Mouse (Mus musculus): Measurements from ENCODE around the gene Znrf2.
A peak's percentile ranks its signal among the peaks of the same experiment; 100 is the strongest.
"Not testable (repeated sequence)": the region's sequence is repeated elsewhere in the genome, so short reads cannot be mapped to it uniquely, and the experiment has no call there.

The Znrf2 gene

GRCm38 (mm10) chr6:54809531-54810313, 7.0 kb upstream of the Znrf2 start:
- peak; percentile 66 for DNase-seq (ENCODE audit: low spot score)

GRCm38 (mm10) chr6:54810314-54810646, 6.4 kb upstream of the Znrf2 start:
- peak; percentile 71 for DNase-seq (ENCODE audit: low spot score)

GRCm38 (mm10) chr6:54811546-54812250, 5.0 kb upstream of the Znrf2 start:
- DNase-seq (ENCODE audit: low spot score), result peak; percentile 74

- DNase-seq (ENCODE audit: low spot score), result no peak
Observed at GRCm38 (mm10) chr6:54812276-54812675, 4.4 kb upstream of the Znrf2 start.

- DNase-seq (ENCODE audit: low spot score), result no peak
Observed at GRCm38 (mm10) chr6:54815428-54816130, 1.1 kb upstream of the Znrf2 start.

- peak; percentile 42 for DNase-seq (ENCODE audit: low spot score)
Observed at GRCm38 (mm10) chr6:54817266-54817767, 601 bp downstream of the Znrf2 start.

GRCm38 (mm10) chr6:54818389-54818788, 1.7 kb downstream of the Znrf2 start:
- DNase-seq (ENCODE audit: low spot score), result no peak

- DNase-seq (ENCODE audit: low spot score), result no peak
Observed at GRCm38 (mm10) chr6:54819272-54819671, 2.6 kb downstream of the Znrf2 start.

GRCm38 (mm10) chr6:54819746-54820145, 3.0 kb downstream of the Znrf2 start:
- no peak for DNase-seq (ENCODE audit: low spot score)

- no peak for DNase-seq (ENCODE audit: low spot score)
Observed at GRCm38 (mm10) chr6:54822348-54822747, 5.6 kb downstream of the Znrf2 start.

GRCm38 (mm10) chr6:54824561-54824960, 7.8 kb downstream of the Znrf2 start:
- not testable (repeated sequence) for DNase-seq (ENCODE audit: low spot score)

- no peak for DNase-seq (ENCODE audit: low spot score)
Observed at GRCm38 (mm10) chr6:54827481-54827880, 10.8 kb downstream of the Znrf2 start.

GRCm38 (mm10) chr6:54828274-54828673, 11.6 kb downstream of the Znrf2 start:
- DNase-seq (ENCODE audit: low spot score), result no peak

GRCm38 (mm10) chr6:54830048-54830772, 13.5 kb downstream of the Znrf2 start:
- no peak for DNase-seq (ENCODE audit: low spot score)

GRCm38 (mm10) chr6:54831069-54831720, 14.5 kb downstream of the Znrf2 start:
- DNase-seq (ENCODE audit: low spot score), result no peak

GRCm38 (mm10) chr6:54833427-54833826, 16.7 kb downstream of the Znrf2 start:
- no peak for DNase-seq (ENCODE audit: low spot score)

- DNase-seq (ENCODE audit: low spot score), result no peak
Observed at GRCm38 (mm10) chr6:54836666-54837065, 19.9 kb downstream of the Znrf2 start.

GRCm38 (mm10) chr6:54841399-54841798, 24.7 kb downstream of the Znrf2 start:
- no peak for DNase-seq (ENCODE audit: low spot score)

- no peak for DNase-seq (ENCODE audit: low spot score)
Observed at GRCm38 (mm10) chr6:54842041-54842440, 25.3 kb downstream of the Znrf2 start.

GRCm38 (mm10) chr6:54848546-54848945, 31.8 kb downstream of the Znrf2 start:
- no peak for DNase-seq (ENCODE audit: low spot score)
